Mouse (Mus musculus): ENCODE measurements around the gene Zfyve21.

- TF ChIP-seq CTCF (IDR thresholded peaks at IDR 0.05; ENCODE audit: low read depth) = no peak
- no peak for TF ChIP-seq EP300 (IDR thresholded peaks at IDR 0.05; ENCODE audit: low read depth)
Observed at GRCm38 (mm10) chr12:111853546-111853945, 39.6 kb downstream of the Zfyve21 start.

Data from liver, postnatal 0 days (tissue).